Comparison of ENCODE assay signal across 7 mouse cellular contexts in genomic region chr7:35802906-35803595, GRCm38 (mm10). TPM values are rescaled to one million over a fixed set of nuclear protein-coding genes. Genes with fewer than 3 reads are reported as not detected.
A peak's percentile ranks its signal among the peaks of the same experiment; 100 is the strongest.
DNase-seq lines count a peak whose midpoint lies in the region; ATAC-seq lines count a peak whose summit lies in the region.

Gene Zfp507 (minus strand): TSS chr7:35803003.

- H3K9ac ChIP-seq in intestine, embryonic 16.5 days (ENCODE audit: low read depth, low read length) = peak within 1 kb of the TSS; percentile 100

- peaks cover 33% of the 10 kb centered on the region for H3K36me3 ChIP-seq in embryonic facial prominence, embryonic 10.5 days (replicated peaks)
- H3K36me3 ChIP-seq in intestine, embryonic 16.5 days (ENCODE audit: control insufficient read depth, insufficient read depth, low read length) = peaks cover 13% of the 10 kb centered on the region
- H3K36me3 ChIP-seq in midbrain, embryonic 10.5 days = peaks cover 33% of the 10 kb centered on the region

- no peaks in the 10 kb centered on the region for H3K9me3 ChIP-seq in embryonic facial prominence, embryonic 10.5 days
- H3K9me3 ChIP-seq in intestine, embryonic 16.5 days (ENCODE audit: control insufficient read depth, low read length) = no peaks in the 10 kb centered on the region
- H3K9me3 ChIP-seq in midbrain, embryonic 10.5 days (replicated peaks) = no peaks in the 10 kb centered on the region

- H3K4me1 ChIP-seq in embryonic facial prominence, embryonic 10.5 days = peaks cover 11% of the 10 kb centered on the region
- peaks cover 8% of the 10 kb centered on the region for H3K4me1 ChIP-seq in intestine, embryonic 16.5 days (ENCODE audit: control insufficient read depth, insufficient read depth, low read length)
- peaks cover 18% of the 10 kb centered on the region for H3K4me1 ChIP-seq in midbrain, embryonic 10.5 days

- H3K4me2 ChIP-seq in intestine, embryonic 16.5 days (ENCODE audit: low read depth, low read length) = peak within 1 kb of the TSS; percentile 79

- peak; percentile 95 for ATAC-seq in intestine, embryonic 16.5 days

- intact Hi-C loops in left cerebral cortex, postnatal 25 days (cut with DNase I) = no loop called here

- peak within 1 kb of the TSS; percentile 98 for H3K27ac ChIP-seq in embryonic facial prominence, embryonic 10.5 days (replicated peaks)
- H3K27ac ChIP-seq in intestine, embryonic 16.5 days (ENCODE audit: low read length) = peak within 1 kb of the TSS; percentile 85
- H3K27ac ChIP-seq in midbrain, embryonic 10.5 days (replicated peaks) = peak within 1 kb of the TSS; percentile 99

- WGBS in embryonic facial prominence, embryonic 10.5 days = 21% methylated on average over 26 of the region's 26 CpGs
- WGBS in intestine, embryonic 16.5 days = 19% methylated on average over 26 of the region's 26 CpGs
- 22% methylated on average over 26 of the region's 26 CpGs for WGBS in midbrain, embryonic 10.5 days

- peak within 1 kb of the TSS; percentile 98 for H3K4me3 ChIP-seq in embryonic facial prominence, embryonic 10.5 days
- H3K4me3 ChIP-seq in intestine, embryonic 16.5 days (ENCODE audit: low read length) = peak within 1 kb of the TSS; percentile 97
- peak within 1 kb of the TSS; percentile 98 for H3K4me3 ChIP-seq in midbrain, embryonic 10.5 days

- no peaks in the 10 kb centered on the region for H3K27me3 ChIP-seq in embryonic facial prominence, embryonic 10.5 days (replicated peaks; ENCODE audit: low read depth, poor library complexity, severe bottlenecking)
- no peaks in the 10 kb centered on the region for H3K27me3 ChIP-seq in intestine, embryonic 16.5 days (replicated peaks; ENCODE audit: control insufficient read depth, insufficient read depth, low read length)
- no peaks in the 10 kb centered on the region for H3K27me3 ChIP-seq in midbrain, embryonic 10.5 days (ENCODE audit: low read depth, poor library complexity, severe bottlenecking)

- peak; percentile 95 for DNase-seq in adrenal gland, postnatal 14 days
- DNase-seq in embryonic facial prominence, embryonic 10.5 days (ENCODE audit: low spot score) = peak; percentile 95
- peak; percentile 88 to 91 for DNase-seq in gastrocnemius, postnatal 4 days (ENCODE audit: low spot score in 2 of 2)
- DNase-seq in left cerebral cortex, postnatal 25 days (ENCODE audit: low spot score in 2 of 2) = peak; percentile 89 to 92
- DNase-seq in midbrain, embryonic 10.5 days (ENCODE audit: low spot score) = peak; percentile 93
- DNase-seq in right cerebral cortex, postnatal 4 days = peak; percentile 92

RNA-seq across cellular contexts. Expression of gene Zfp507, which starts in this region (rescaled TPM):
- total RNA-seq in adrenal gland, postnatal 14 days (2021) = 27.4 and 29.3 TPM in 2 replicates
- polyA plus RNA-seq in embryonic facial prominence, embryonic 10.5 days (2016; fragmentation: Nextera tagmentation; extraction: Ambion mirVana) = 19.4 and 21.2 TPM in 2 replicates
- 10 to 100 TPM; 31.8 to 32.5 TPM for total RNA-seq in gastrocnemius, postnatal 4 days (2021)
- polyA plus RNA-seq in intestine, embryonic 16.5 days (2015; fragmentation: Nextera tagmentation; extraction: Ambion mirVana) = 10.9 and 14.6 TPM in 2 replicates
- total RNA-seq in left cerebral cortex, postnatal 25 days (2021) = 10 to 100 TPM; 28.9 to 31.8 TPM
- polyA plus RNA-seq in midbrain, embryonic 10.5 days (2016; fragmentation: Nextera tagmentation; extraction: Ambion mirVana) = 16.8 and 18.5 TPM in 2 replicates

Comparison
In these comparisons a context has a peak if more than half of its experiments do, and no peak if none do; other contexts are left out.
1. Peak in every context shown above with its lines: DNase-seq, ATAC-seq, H3K4me3 ChIP-seq and H3K27ac ChIP-seq.